Comparison of ENCODE assay signal across 14 mouse cellular contexts in the genomic region with DNA sequence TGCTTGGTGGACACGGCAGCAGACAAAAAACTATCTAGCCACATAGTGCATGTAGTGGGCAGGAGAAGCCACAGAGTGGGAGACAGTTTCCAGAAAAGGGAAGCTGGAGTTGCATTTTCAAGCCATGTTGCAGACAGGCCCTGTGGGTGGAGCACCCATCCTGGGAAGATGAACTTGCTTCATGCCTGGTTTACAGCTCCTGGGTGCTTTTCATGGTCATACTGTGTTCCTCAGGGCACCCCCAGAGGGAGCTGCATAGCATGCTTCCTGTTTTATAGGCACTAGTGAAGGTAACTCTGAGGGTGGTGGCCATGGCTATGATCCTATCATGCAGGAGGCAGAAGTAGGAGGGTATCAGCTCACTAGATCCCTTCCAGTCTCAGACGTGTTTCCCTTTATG. TPM values are rescaled to one million over a fixed set of nuclear protein-coding genes. Genes with fewer than 3 reads are reported as not detected.
A peak's percentile ranks its signal among the peaks of the same experiment; 100 is the strongest.
DNase-seq lines count a peak whose midpoint lies in the region; ATAC-seq and TF ChIP-seq lines count a peak whose summit lies in the region.
"Had no signal": no experiment of that assay in that cellular context is flagged by ENCODE, and none has a peak within 500 bp of the region (broad histone marks: within the 10 kb centered on the region; RNA-seq: fewer than 3 reads in every experiment).

No protein-coding gene starts in this region.

- H3K4me3 ChIP-seq in lung, adult 2 months (replicated peaks; ENCODE audit: extremely low read depth, low read depth, low read length), result no peak overlapping the region
- H3K4me3 ChIP-seq: heart, embryonic 13.5 days; limb, embryonic 13.5 days; stomach, embryonic 15.5 days had no signal

- TF ChIP-seq CTCF in lung, adult 2 months (IDR thresholded peaks at IDR 0.05; ENCODE audit: insufficient read depth, low read length), result no peak

- WGBS in lung, adult 2 months, result 67% methylated on average over 2 of the region's 2 CpGs

- ATAC-seq in frontal cortex, adult (ENCODE audit: low TSS enrichment), result peak; percentile 71
- ATAC-seq in megakaryocyte, adult 5-6 weeks (ENCODE audit: poor library complexity, severe bottlenecking), result peak; percentile 94
- ATAC-seq: hindbrain, postnatal 0 days had no signal

- no peaks in the 10 kb centered on the region for H3K4me1 ChIP-seq in lung, adult 2 months (ENCODE audit: control insufficient read depth, insufficient read depth, low read length)
- H3K4me1 ChIP-seq: heart, embryonic 13.5 days; limb, embryonic 13.5 days; stomach, embryonic 15.5 days had no signal

- no peak for TF ChIP-seq POLR2A in lung, adult 2 months (IDR thresholded peaks at IDR 0.05; ENCODE audit: borderline replicate concordance, extremely low read depth, low read depth, low read length)

- no peak for DNase-seq in frontal cortex, adult 2 months (ENCODE audit: extremely low spot score in 1 of 2, low spot score in 1 of 2)
- peak; percentile 52 for DNase-seq in lung, adult 18-20 months
- DNase-seq in lung, adult 2 months, result no peak
- peak; percentile 28 to 46 for DNase-seq in thymus, postnatal 36 days
- DNase-seq in retina, embryonic 14.5 days (ENCODE audit: low spot score), result no peak
- DNase-seq in cerebellum, postnatal 10 days, result no peak
- DNase-seq: adrenal gland, postnatal 25 days; cerebellum, postnatal 14 days had no signal

RNA-seq across cellular contexts. Expression of a gene that starts 37.4 kb away (rescaled TPM):
- 160 and 177 TPM in 2 replicates for polyA plus RNA-seq in frontal cortex, adult 2 months (2012; rRNA removed)
- polyA plus RNA-seq in lung, adult 2 months (2012; rRNA removed), result 93.1 and 111 TPM in 2 replicates
- 168 and 198 TPM in 2 replicates for total RNA-seq in megakaryocyte, adult 5-6 weeks (2015)
- 108 and 114 TPM in 2 replicates for total RNA-seq in megakaryocyte, adult 5-6 weeks (2017)

Comparison
In these comparisons a context has a peak if more than half of its experiments do, and no peak if none do; other contexts are left out.
1. DNase-seq: peak in lung, adult 18-20 months (2 of 2) and thymus, postnatal 36 days (2 of 2); none in frontal cortex, adult 2 months (0 of 2), lung, adult 2 months (single experiment), retina, embryonic 14.5 days (single experiment) and cerebellum, postnatal 10 days (0 of 2).